Mouse (Mus musculus): Measurements from ENCODE around the gene Sh2b3.

DNA sequence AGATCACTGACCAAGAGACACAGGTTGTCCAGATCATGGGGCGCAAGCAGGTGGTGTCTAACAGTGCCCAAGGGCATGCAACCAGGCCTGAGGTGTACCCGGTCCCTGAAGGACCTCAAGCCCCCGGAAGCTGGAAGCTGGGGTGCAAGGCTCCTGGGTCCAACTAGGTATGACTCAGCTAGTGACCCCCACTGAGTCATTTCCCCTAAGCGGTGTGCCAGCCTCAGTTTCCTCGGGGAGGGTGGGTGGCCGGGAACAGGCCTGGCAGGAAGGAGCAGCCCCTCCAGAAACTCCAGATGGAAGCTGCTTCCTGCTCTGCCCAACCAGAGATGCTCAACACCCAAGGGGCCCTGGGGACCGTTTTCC lies 3.2 kb downstream of the Sh2b3 start:
- TF ChIP-seq CTCF (IDR thresholded peaks at IDR 0.05; ENCODE audit: low read depth) (no peak), EP300 (IDR thresholded peaks at IDR 0.05; ENCODE audit: low read depth) (no peak)

Data from liver, embryonic 14.5 days (tissue).